Mouse (Mus musculus): ENCODE results near the gene Thsd4. TPM values are rescaled to one million over a fixed set of nuclear protein-coding genes. Genes with fewer than 3 reads are reported as not detected.
"Not testable (repeated sequence)": the region's sequence is repeated elsewhere in the genome, so short reads cannot be mapped to it uniquely, and the experiment has no call there.

Gene Thsd4
- polyA plus RNA-seq, 1 experiment from 2014 or later = 4.3 TPM

DNA sequence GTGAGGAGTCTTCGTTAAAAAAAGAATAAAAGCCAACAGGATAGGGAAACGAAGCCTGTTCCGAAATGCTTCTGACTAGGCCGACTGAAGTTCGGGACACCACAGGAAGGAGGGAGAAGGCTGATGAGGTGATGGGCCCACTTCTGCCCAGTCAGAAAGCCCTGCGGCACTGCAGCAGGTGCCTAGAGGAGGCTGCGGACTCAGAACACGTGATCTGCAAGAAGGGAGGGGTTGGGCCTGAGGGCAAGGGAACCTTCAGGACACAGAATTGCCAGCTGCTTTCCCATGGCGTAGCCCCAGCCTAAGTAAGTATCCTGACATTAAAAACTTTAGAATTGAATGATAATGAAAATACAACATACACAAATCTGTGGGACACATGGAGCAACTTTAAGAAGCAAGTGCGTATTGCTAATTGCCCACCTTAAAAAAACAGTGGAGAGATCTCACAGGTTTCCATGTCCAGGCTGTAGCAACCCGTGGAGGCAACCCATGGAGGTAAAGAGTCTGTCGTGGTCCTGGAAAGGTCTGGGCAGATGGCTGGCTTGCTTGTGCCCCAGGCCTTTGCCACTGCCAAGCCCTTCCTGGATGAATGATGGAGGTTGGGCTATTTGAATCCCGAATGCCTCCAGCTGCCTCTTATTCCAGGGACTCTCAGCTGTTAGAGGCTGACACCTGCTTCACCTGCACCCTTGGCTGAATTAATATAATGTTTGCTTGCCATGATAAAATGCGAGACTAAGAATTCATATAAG, 560.5 kb downstream of the Thsd4 start:
- no peak overlapping the region for H3K4me2 ChIP-seq (ENCODE audit: low read length)
- WGBS = 55% methylated on average over 14 of the region's 14 CpGs
- no peaks in the 10 kb centered on the region for H3K27me3 ChIP-seq (ENCODE audit: control insufficient read depth, insufficient read depth, low read depth, low read length)
- no peaks in the 10 kb centered on the region for H3K4me1 ChIP-seq (ENCODE audit: control insufficient read depth, insufficient read depth, low read length)
- no peak overlapping the region for H3K4me3 ChIP-seq (ENCODE audit: low read depth, low read length)
- no peaks in the 10 kb centered on the region for H3K36me3 ChIP-seq (ENCODE audit: control insufficient read depth, insufficient read depth, low read length)
- no peak overlapping the region for H3K9ac ChIP-seq (ENCODE audit: low read depth, low read length)
- no peak overlapping the region for H3K27ac ChIP-seq (ENCODE audit: low read length)
- H3K9me3 ChIP-seq (replicated peaks; ENCODE audit: control insufficient read depth, low read length, poor library complexity, severe bottlenecking) = no peaks in the 10 kb centered on the region
- no peak for ATAC-seq

DNA sequence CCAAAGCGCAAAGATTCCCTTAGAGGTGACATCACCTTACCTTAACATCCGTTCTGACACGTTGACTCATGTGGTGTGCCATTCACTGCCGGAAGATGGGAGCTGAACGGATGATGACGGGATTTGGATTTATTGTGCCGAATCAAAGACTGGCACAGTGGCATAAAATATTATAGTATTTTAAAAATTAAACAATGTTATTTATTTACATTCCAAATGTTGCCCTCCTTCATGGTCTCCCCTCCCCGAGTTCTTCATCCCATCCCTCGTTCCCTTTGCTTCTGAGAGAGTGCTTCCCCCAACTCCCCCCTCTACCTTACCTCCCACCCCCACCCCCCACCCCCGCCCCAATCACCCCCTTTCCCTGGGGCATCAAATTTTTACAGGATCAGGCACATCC, 561.3 kb downstream of the Thsd4 start, which contains the start of gene Nr2e3:
Gene Nr2e3 (minus strand): TSS at position 101 of the 400 bp plus-strand sequence.
- no peaks in the 10 kb centered on the region for H3K36me3 ChIP-seq (ENCODE audit: control insufficient read depth, insufficient read depth, low read length)
- H3K9me3 ChIP-seq (replicated peaks; ENCODE audit: control insufficient read depth, low read length, poor library complexity, severe bottlenecking) = no peaks in the 10 kb centered on the region
- H3K27ac ChIP-seq (ENCODE audit: low read length) = no peak within 1 kb of the TSS
- H3K27me3 ChIP-seq (ENCODE audit: control insufficient read depth, insufficient read depth, low read depth, low read length) = no peaks in the 10 kb centered on the region
- WGBS = 87% methylated on average over 10 of the region's 10 CpGs
- H3K4me1 ChIP-seq (ENCODE audit: control insufficient read depth, insufficient read depth, low read length) = no peaks in the 10 kb centered on the region
- no peak for ATAC-seq
- H3K9ac ChIP-seq (ENCODE audit: low read depth, low read length) = no peak within 1 kb of the TSS
- no peak within 1 kb of the TSS for H3K4me3 ChIP-seq (ENCODE audit: low read depth, low read length)
- no peak within 1 kb of the TSS for H3K4me2 ChIP-seq (ENCODE audit: low read length)

DNA sequence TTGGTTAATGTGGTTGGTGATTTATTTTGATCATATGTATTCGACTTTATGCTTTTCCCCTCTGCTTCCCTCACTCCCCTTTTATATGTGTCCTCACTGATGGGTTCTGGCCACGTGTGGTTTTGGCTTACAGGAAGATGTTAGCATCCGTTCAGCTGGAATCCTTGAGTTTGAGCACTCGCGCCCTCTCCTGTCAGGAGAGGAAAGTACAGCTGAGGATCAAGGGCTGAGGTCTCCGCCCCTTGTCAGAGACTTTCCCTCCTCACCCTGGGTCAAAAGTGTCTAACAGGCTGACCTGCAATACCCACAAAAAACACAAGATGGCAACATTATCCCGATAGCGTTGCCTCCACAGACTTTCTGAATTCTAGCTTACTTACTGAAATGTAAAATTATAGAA, 562.6 kb downstream of the Thsd4 start:
- Histone ChIP-seq H3K4me2 (ENCODE audit: low read length) (no peak overlapping the region), H3K27ac (ENCODE audit: low read length) (no peak overlapping the region), H3K9me3 (replicated peaks; ENCODE audit: control insufficient read depth, low read length, poor library complexity, severe bottlenecking) (no peaks in the 10 kb centered on the region), H3K4me3 (ENCODE audit: low read depth, low read length) (no peak overlapping the region), H3K27me3 (ENCODE audit: control insufficient read depth, insufficient read depth, low read depth, low read length) (no peaks in the 10 kb centered on the region), H3K36me3 (ENCODE audit: control insufficient read depth, insufficient read depth, low read length) (no peaks in the 10 kb centered on the region), H3K4me1 (ENCODE audit: control insufficient read depth, insufficient read depth, low read length) (no peaks in the 10 kb centered on the region), H3K9ac (ENCODE audit: low read depth, low read length) (no peak overlapping the region)
- ATAC-seq = peak; percentile 48; the same call in 1 of the 2 replicates
- 3% methylated on average over 8 of the region's 8 CpGs for WGBS

DNA sequence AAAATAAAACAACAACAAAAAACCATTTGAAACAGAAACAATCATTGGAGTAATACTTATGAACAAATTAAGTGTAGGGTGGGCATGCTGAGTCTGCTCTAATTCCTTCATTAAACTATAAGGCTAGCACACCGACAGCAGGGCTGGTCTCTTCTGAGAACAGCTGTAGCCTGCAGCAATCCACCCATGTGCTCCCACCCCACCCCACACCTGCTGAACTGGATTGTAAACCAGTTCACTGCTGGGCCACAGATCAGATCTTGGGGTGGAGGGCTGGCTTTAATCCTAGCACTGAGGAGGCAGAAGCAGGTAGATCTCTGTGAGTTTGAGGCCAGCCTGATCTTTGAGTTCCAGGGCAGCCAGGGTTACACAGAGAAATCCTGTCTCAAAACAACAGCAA, 563.7 kb downstream of the Thsd4 start:
- H3K4me2 ChIP-seq (ENCODE audit: low read length); H3K36me3 ChIP-seq (ENCODE audit: control insufficient read depth, insufficient read depth, low read length); H3K27ac ChIP-seq (ENCODE audit: low read length); H3K27me3 ChIP-seq (ENCODE audit: control insufficient read depth, insufficient read depth, low read depth, low read length); H3K9me3 ChIP-seq (replicated peaks; ENCODE audit: control insufficient read depth, low read length, poor library complexity, severe bottlenecking); ATAC-seq; H3K4me1 ChIP-seq (ENCODE audit: control insufficient read depth, insufficient read depth, low read length); H3K4me3 ChIP-seq (ENCODE audit: low read depth, low read length); H3K9ac ChIP-seq (ENCODE audit: low read depth, low read length): not testable (repeated sequence)
- 79% methylated on average over 1 of the region's 1 CpGs for WGBS

DNA sequence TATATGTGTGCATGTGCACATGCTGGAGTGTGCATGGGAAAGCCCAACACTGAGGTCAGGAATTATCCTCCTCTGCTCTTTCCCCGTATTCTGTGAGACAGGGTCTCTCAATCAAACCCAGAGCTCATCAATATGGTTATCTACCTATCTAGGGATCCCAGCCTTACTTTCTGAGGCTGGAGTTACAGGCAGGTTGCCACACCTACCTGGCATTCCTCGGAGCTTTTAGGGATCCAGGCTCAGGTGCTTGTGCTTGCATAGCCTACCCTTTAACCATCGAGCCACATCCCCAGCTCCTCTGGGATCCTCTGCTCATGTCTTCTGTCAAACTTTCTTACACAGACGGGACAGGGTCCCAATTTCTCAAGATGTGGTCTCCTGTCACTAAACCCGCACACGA, 565.4 kb downstream of the Thsd4 start:
- H3K4me2 ChIP-seq (ENCODE audit: low read length) = no peak overlapping the region
- H3K4me1 ChIP-seq (ENCODE audit: control insufficient read depth, insufficient read depth, low read length) = no peaks in the 10 kb centered on the region
- H3K27me3 ChIP-seq (ENCODE audit: control insufficient read depth, insufficient read depth, low read depth, low read length) = no peaks in the 10 kb centered on the region
- no peaks in the 10 kb centered on the region for H3K36me3 ChIP-seq (ENCODE audit: control insufficient read depth, insufficient read depth, low read length)
- WGBS = 46% methylated on average over 6 of the region's 6 CpGs
- H3K4me3 ChIP-seq (ENCODE audit: low read depth, low read length) = no peak overlapping the region
- H3K9ac ChIP-seq (ENCODE audit: low read depth, low read length) = no peak overlapping the region
- ATAC-seq = no peak
- no peak overlapping the region for H3K27ac ChIP-seq (ENCODE audit: low read length)
- no peaks in the 10 kb centered on the region for H3K9me3 ChIP-seq (replicated peaks; ENCODE audit: control insufficient read depth, low read length, poor library complexity, severe bottlenecking)

DNA sequence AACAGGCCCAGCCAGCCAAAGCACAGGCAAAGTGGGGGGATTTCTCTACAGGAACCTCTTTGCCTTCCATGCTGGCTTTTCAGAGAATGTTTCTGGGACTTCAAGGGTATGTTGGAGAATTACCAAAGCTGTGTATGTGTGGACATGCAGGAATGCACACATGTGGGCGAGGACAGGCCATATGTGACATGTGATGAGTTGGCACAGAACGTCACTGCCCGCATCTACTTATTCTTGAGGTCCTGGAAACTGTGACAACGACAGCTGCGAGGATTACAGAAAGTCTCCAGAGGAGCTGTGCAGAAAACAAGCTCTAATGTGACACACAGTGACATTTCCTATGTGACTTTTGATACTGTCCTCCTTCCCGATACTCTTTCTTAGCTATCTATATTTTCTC, 566.2 kb downstream of the Thsd4 start:
- Histone ChIP-seq H3K27ac (ENCODE audit: low read length) (no peak overlapping the region), H3K4me3 (ENCODE audit: low read depth, low read length) (no peak overlapping the region), H3K27me3 (ENCODE audit: control insufficient read depth, insufficient read depth, low read depth, low read length) (no peaks in the 10 kb centered on the region), H3K9ac (ENCODE audit: low read depth, low read length) (no peak overlapping the region), H3K36me3 (ENCODE audit: control insufficient read depth, insufficient read depth, low read length) (no peaks in the 10 kb centered on the region), H3K4me2 (ENCODE audit: low read length) (no peak overlapping the region), H3K4me1 (ENCODE audit: control insufficient read depth, insufficient read depth, low read length) (no peaks in the 10 kb centered on the region), H3K9me3 (replicated peaks; ENCODE audit: control insufficient read depth, low read length, poor library complexity, severe bottlenecking) (no peaks in the 10 kb centered on the region)
- 78% methylated on average over 6 of the region's 6 CpGs for WGBS
- no peak for ATAC-seq

DNA sequence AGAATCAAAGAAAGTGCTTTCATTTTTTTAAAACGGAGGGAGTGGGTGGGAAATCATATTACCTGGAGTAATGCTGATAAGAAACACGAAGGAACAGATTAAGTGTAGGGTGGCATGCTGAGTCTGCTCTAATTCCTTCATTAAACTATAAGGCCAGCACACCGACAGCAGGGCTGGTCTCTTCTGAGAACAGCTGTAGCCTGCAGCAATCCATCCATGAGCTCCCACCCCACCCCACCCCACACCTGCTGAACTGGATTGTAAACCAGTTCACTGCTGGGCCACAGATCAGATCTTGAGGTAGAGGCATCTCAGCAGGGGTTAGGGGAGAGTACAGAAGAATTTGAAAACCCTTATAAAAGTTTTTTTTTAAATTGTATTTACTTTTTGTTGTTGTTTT, 566.6 kb downstream of the Thsd4 start:
- no peak overlapping the region for H3K27ac ChIP-seq (ENCODE audit: low read length)
- WGBS = 58% methylated on average over 3 of the region's 3 CpGs
- no peak overlapping the region for H3K9ac ChIP-seq (ENCODE audit: low read depth, low read length)
- no peaks in the 10 kb centered on the region for H3K9me3 ChIP-seq (replicated peaks; ENCODE audit: control insufficient read depth, low read length, poor library complexity, severe bottlenecking)
- no peaks in the 10 kb centered on the region for H3K36me3 ChIP-seq (ENCODE audit: control insufficient read depth, insufficient read depth, low read length)
- no peaks in the 10 kb centered on the region for H3K4me1 ChIP-seq (ENCODE audit: control insufficient read depth, insufficient read depth, low read length)
- no peaks in the 10 kb centered on the region for H3K27me3 ChIP-seq (ENCODE audit: control insufficient read depth, insufficient read depth, low read depth, low read length)
- no peak overlapping the region for H3K4me3 ChIP-seq (ENCODE audit: low read depth, low read length)
- no peak overlapping the region for H3K4me2 ChIP-seq (ENCODE audit: low read length)
- no peak for ATAC-seq

DNA sequence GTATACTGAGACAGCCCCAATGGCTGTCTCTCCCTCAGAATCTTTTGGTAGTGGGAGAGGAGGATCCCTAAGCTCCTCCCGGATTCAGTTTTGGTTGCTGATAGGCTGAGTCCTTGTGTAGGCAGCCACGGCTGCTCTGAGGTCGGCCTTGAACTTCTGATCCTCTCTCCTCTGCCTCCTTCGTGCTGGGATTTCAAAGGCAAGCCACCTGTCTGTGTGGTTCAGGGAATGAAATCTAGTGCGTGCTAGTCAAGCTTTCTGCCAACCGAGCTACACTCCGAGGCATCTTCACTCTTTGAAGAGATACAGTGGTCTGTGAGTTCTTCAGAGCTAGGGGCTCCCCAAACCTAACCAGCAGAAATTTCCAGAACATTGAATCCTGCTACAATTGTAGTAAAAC, 568.3 kb downstream of the Thsd4 start:
- H3K9ac ChIP-seq (ENCODE audit: low read depth, low read length) = no peak overlapping the region
- no peaks in the 10 kb centered on the region for H3K36me3 ChIP-seq (ENCODE audit: control insufficient read depth, insufficient read depth, low read length)
- H3K4me1 ChIP-seq (ENCODE audit: control insufficient read depth, insufficient read depth, low read length) = no peaks in the 10 kb centered on the region
- H3K4me3 ChIP-seq (ENCODE audit: low read depth, low read length) = no peak overlapping the region
- no peak for ATAC-seq
- H3K27me3 ChIP-seq (ENCODE audit: control insufficient read depth, insufficient read depth, low read depth, low read length) = no peaks in the 10 kb centered on the region
- H3K9me3 ChIP-seq (replicated peaks; ENCODE audit: control insufficient read depth, low read length, poor library complexity, severe bottlenecking) = no peaks in the 10 kb centered on the region
- 84% methylated on average over 7 of the region's 7 CpGs for WGBS
- no peak overlapping the region for H3K4me2 ChIP-seq (ENCODE audit: low read length)
- H3K27ac ChIP-seq (ENCODE audit: low read length) = no peak overlapping the region

DNA sequence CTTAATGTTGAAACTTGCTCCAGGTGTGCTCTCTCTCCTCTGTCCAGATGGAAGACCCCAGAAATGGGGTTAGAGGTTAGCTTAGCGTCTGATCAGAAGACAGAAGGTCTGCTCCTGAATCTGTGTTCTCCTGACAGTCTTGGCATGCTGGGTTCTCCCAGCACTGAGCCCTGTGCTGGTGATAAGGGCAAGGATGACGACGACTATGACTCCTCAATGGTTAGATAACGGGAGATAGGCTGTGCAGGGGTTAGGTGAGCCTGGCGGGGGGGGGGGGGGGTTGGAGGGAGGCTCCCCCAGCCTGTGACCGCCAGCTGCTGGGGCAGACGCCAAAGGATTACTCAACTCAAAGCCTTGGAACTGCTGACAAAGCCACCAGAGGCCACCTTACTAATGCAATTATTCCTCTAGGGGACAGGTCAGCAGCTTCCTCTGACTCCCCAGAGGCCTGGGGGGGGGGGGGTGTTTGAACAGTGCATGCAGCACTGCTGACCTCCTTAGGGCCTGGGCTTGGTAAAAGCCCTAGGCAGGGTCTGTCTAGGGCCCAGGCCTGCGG, 569.3 kb downstream of the Thsd4 start:
- 42% methylated on average over 8 of the region's 8 CpGs for WGBS
- Histone ChIP-seq H3K27me3 (ENCODE audit: control insufficient read depth, insufficient read depth, low read depth, low read length) (no peaks in the 10 kb centered on the region), H3K36me3 (ENCODE audit: control insufficient read depth, insufficient read depth, low read length) (no peaks in the 10 kb centered on the region), H3K4me1 (ENCODE audit: control insufficient read depth, insufficient read depth, low read length) (no peaks in the 10 kb centered on the region), H3K27ac (ENCODE audit: low read length) (no peak overlapping the region), H3K9me3 (replicated peaks; ENCODE audit: control insufficient read depth, low read length, poor library complexity, severe bottlenecking) (no peaks in the 10 kb centered on the region), H3K4me3 (ENCODE audit: low read depth, low read length) (no peak overlapping the region), H3K9ac (ENCODE audit: low read depth, low read length) (no peak overlapping the region), H3K4me2 (ENCODE audit: low read length) (no peak overlapping the region)
- no peak for ATAC-seq
